Mouse (Mus musculus) kidney, adult 9 months (tissue): Measurements from ENCODE around the gene Rb1.

ENCODE experiments used
- DNase-seq: peaks from one replicate; pipeline ENCODE4 v3.0.0; 2022

Rb1 gene

GRCm38 (mm10) chr14:73143710-73144420 lies 181.8 kb downstream of the Rb1 start:
- DNase-seq, result no peak

- DNase-seq, result peak; percentile 88
Observed at GRCm38 (mm10) chr14:73142896-73143709, 182.5 kb downstream of the Rb1 start.

- DNase-seq, result peak; percentile 54
Observed at GRCm38 (mm10) chr14:73142421-73142895, 183.2 kb downstream of the Rb1 start.

- no peak for DNase-seq
Observed at GRCm38 (mm10) chr14:73141800-73142199, 183.8 kb downstream of the Rb1 start.

GRCm38 (mm10) chr14:73139866-73140265 lies 185.8 kb downstream of the Rb1 start:
- DNase-seq, result no peak

- DNase-seq, result no peak
Observed at GRCm38 (mm10) chr14:73138483-73138882, 187.1 kb downstream of the Rb1 start.

- DNase-seq, result no peak
Observed at GRCm38 (mm10) chr14:73137234-73137633, 188.4 kb downstream of the Rb1 start.
